In genomic region chr13:83468794-83469193, GRCm38 (mm10) we compare ENCODE assay signal across 21 mouse cellular contexts.
"Had no signal": no experiment of that assay in that cellular context is flagged by ENCODE, and none has a peak within 500 bp of the region (broad histone marks: within the 10 kb centered on the region; RNA-seq: fewer than 3 reads in every experiment).

No protein-coding gene starts in this region.

- H3K9ac ChIP-seq: liver, embryonic 15.5 days; liver, postnatal 0 days; lung, embryonic 15.5 days; midbrain, embryonic 12.5 days; neural tube, embryonic 13.5 days; neural tube, embryonic 15.5 days; stomach, embryonic 15.5 days had no signal

- H3K4me1 ChIP-seq: liver, embryonic 15.5 days; lung, embryonic 15.5 days; midbrain, embryonic 10.5 days; midbrain, embryonic 12.5 days; neural tube, embryonic 13.5 days; neural tube, embryonic 15.5 days; stomach, embryonic 15.5 days had no signal

- H3K36me3 ChIP-seq: liver, embryonic 15.5 days; lung, embryonic 15.5 days; midbrain, embryonic 10.5 days; midbrain, embryonic 12.5 days; neural tube, embryonic 13.5 days; neural tube, embryonic 15.5 days; stomach, embryonic 15.5 days had no signal

- H3K9me3 ChIP-seq: liver, embryonic 15.5 days; lung, embryonic 15.5 days; megakaryocyte, embryonic 14.5 days; midbrain, embryonic 10.5 days; midbrain, embryonic 12.5 days; neural tube, embryonic 13.5 days; neural tube, embryonic 15.5 days; stomach, embryonic 15.5 days had no signal

- DNase-seq: liver, postnatal 0 days; lung, adult 2 months; lung, postnatal 4 days; midbrain, embryonic 14.5 days; retina, postnatal 1 day; right cerebral cortex, postnatal 14 days; thymus, adult 2 months; thymus, postnatal 25 days; thymus, postnatal 4 days had no signal

- H3K27ac ChIP-seq: liver, embryonic 15.5 days; lung, embryonic 15.5 days; midbrain, embryonic 10.5 days; midbrain, embryonic 12.5 days; neural tube, embryonic 13.5 days; neural tube, embryonic 15.5 days; stomach, embryonic 15.5 days; stomach, postnatal 0 days had no signal

- ATAC-seq: liver, postnatal 0 days; lung, postnatal 0 days; midbrain, embryonic 16.5 days had no signal

- H3K27me3 ChIP-seq: liver, embryonic 15.5 days; lung, embryonic 15.5 days; megakaryocyte, embryonic 14.5 days; midbrain, embryonic 12.5 days; neural tube, embryonic 13.5 days; neural tube, embryonic 15.5 days; stomach, embryonic 15.5 days had no signal

- H3K4me3 ChIP-seq: liver, embryonic 15.5 days; lung, embryonic 15.5 days; megakaryocyte, embryonic 14.5 days; midbrain, embryonic 10.5 days; midbrain, embryonic 12.5 days; myocyte; neural tube, embryonic 13.5 days; neural tube, embryonic 15.5 days; stomach, embryonic 15.5 days had no signal
